Mouse (Mus musculus): ENCODE data around the gene Ispd. TPM values are rescaled to one million over a fixed set of nuclear protein-coding genes. Genes with fewer than 3 reads are reported as not detected.

Gene Ispd
- polyA plus RNA-seq, 1 experiment: 0.91 TPM

GRCm38 (mm10) chr12:36627204-36627603 lies 246.0 kb downstream of the Ispd start:
- Histone ChIP-seq H3K4me3 (ENCODE audit: low read depth, low read length) (no peak overlapping the region), H3K36me3 (ENCODE audit: control insufficient read depth, insufficient read depth, low read length) (no peaks in the 10 kb centered on the region), H3K27ac (ENCODE audit: insufficient read depth, low read depth, low read length) (no peak overlapping the region), H3K4me1 (ENCODE audit: control insufficient read depth, insufficient read depth, insufficient read length, low read length) (no peaks in the 10 kb centered on the region), H3K27me3 (ENCODE audit: control insufficient read depth, insufficient read depth, low read length) (no peaks in the 10 kb centered on the region)
- TF ChIP-seq CTCF (IDR thresholded peaks at IDR 0.05; ENCODE audit: extremely low read depth, insufficient read length, insufficient replicate concordance, low read depth, low read length) (no peak), POLR2A (IDR thresholded peaks at IDR 0.05; ENCODE audit: low read depth, low read length) (no peak)

GRCm38 (mm10) chr12:36632427-36632826 lies 251.2 kb downstream of the Ispd start:
- WGBS: 68% methylated on average over 1 of the region's 1 CpGs
- H3K4me3 ChIP-seq (ENCODE audit: low read depth, low read length): no peak overlapping the region

GRCm38 (mm10) chr12:36647514-36647913 lies 266.3 kb downstream of the Ispd start:
- Histone ChIP-seq H3K27me3 (ENCODE audit: control insufficient read depth, insufficient read depth, low read length) (no peaks in the 10 kb centered on the region), H3K36me3 (ENCODE audit: control insufficient read depth, insufficient read depth, low read length) (no peaks in the 10 kb centered on the region), H3K27ac (ENCODE audit: insufficient read depth, low read depth, low read length) (no peak overlapping the region), H3K4me1 (ENCODE audit: control insufficient read depth, insufficient read depth, insufficient read length, low read length) (no peaks in the 10 kb centered on the region), H3K4me3 (ENCODE audit: low read depth, low read length) (no peak overlapping the region)
- TF ChIP-seq POLR2A (IDR thresholded peaks at IDR 0.05; ENCODE audit: low read depth, low read length): no peak
- TF ChIP-seq CTCF (IDR thresholded peaks at IDR 0.05; ENCODE audit: extremely low read depth, insufficient read length, insufficient replicate concordance, low read depth, low read length): no peak
- 76% methylated on average over 4 of the region's 4 CpGs for WGBS

More at GRCm38 (mm10) chr12:36632427-36632826, 251.2 kb downstream of the Ispd start:
- Histone ChIP-seq H3K4me1 (ENCODE audit: control insufficient read depth, insufficient read depth, insufficient read length, low read length) (no peaks in the 10 kb centered on the region), H3K27ac (ENCODE audit: insufficient read depth, low read depth, low read length) (no peak overlapping the region), H3K27me3 (ENCODE audit: control insufficient read depth, insufficient read depth, low read length) (no peaks in the 10 kb centered on the region), H3K36me3 (ENCODE audit: control insufficient read depth, insufficient read depth, low read length) (no peaks in the 10 kb centered on the region)
- no peak for TF ChIP-seq POLR2A (IDR thresholded peaks at IDR 0.05; ENCODE audit: low read depth, low read length)
- no peak for TF ChIP-seq CTCF (IDR thresholded peaks at IDR 0.05; ENCODE audit: extremely low read depth, insufficient read length, insufficient replicate concordance, low read depth, low read length)

- Histone ChIP-seq H3K4me1 (ENCODE audit: control insufficient read depth, insufficient read depth, insufficient read length, low read length) (no peaks in the 10 kb centered on the region), H3K4me3 (ENCODE audit: low read depth, low read length) (no peak overlapping the region), H3K36me3 (ENCODE audit: control insufficient read depth, insufficient read depth, low read length) (no peaks in the 10 kb centered on the region), H3K27me3 (ENCODE audit: control insufficient read depth, insufficient read depth, low read length) (no peaks in the 10 kb centered on the region), H3K27ac (ENCODE audit: insufficient read depth, low read depth, low read length) (no peak overlapping the region)
- no peak for TF ChIP-seq POLR2A (IDR thresholded peaks at IDR 0.05; ENCODE audit: low read depth, low read length)
- no peak for TF ChIP-seq CTCF (IDR thresholded peaks at IDR 0.05; ENCODE audit: extremely low read depth, insufficient read length, insufficient replicate concordance, low read depth, low read length)
- WGBS: 42% methylated on average over 7 of the region's 7 CpGs
Measured at GRCm38 (mm10) chr12:36662496-36662895, 281.2 kb downstream of the Ispd start.

- 85% methylated on average over 3 of the region's 3 CpGs for WGBS
Measured at GRCm38 (mm10) chr12:36664783-36665182, 283.5 kb downstream of the Ispd start.

GRCm38 (mm10) chr12:36666771-36667170 lies 285.5 kb downstream of the Ispd start:
- TF ChIP-seq CTCF (IDR thresholded peaks at IDR 0.05; ENCODE audit: extremely low read depth, insufficient read length, insufficient replicate concordance, low read depth, low read length) (no peak), POLR2A (IDR thresholded peaks at IDR 0.05; ENCODE audit: low read depth, low read length) (no peak)
- no peak overlapping the region for H3K4me3 ChIP-seq (ENCODE audit: low read depth, low read length)
- 51% methylated on average over 6 of the region's 6 CpGs for WGBS
- H3K36me3 ChIP-seq (ENCODE audit: control insufficient read depth, insufficient read depth, low read length): no peaks in the 10 kb centered on the region
- no peak overlapping the region for H3K27ac ChIP-seq (ENCODE audit: insufficient read depth, low read depth, low read length)
- H3K27me3 ChIP-seq (ENCODE audit: control insufficient read depth, insufficient read depth, low read length): no peaks in the 10 kb centered on the region
- H3K4me1 ChIP-seq (ENCODE audit: control insufficient read depth, insufficient read depth, insufficient read length, low read length): no peaks in the 10 kb centered on the region

More at GRCm38 (mm10) chr12:36664783-36665182, 283.5 kb downstream of the Ispd start:
- H3K27ac ChIP-seq (ENCODE audit: insufficient read depth, low read depth, low read length): no peak overlapping the region
- no peak overlapping the region for H3K4me3 ChIP-seq (ENCODE audit: low read depth, low read length)
- TF ChIP-seq CTCF (IDR thresholded peaks at IDR 0.05; ENCODE audit: extremely low read depth, insufficient read length, insufficient replicate concordance, low read depth, low read length) (no peak), POLR2A (IDR thresholded peaks at IDR 0.05; ENCODE audit: low read depth, low read length) (no peak)
- no peaks in the 10 kb centered on the region for H3K36me3 ChIP-seq (ENCODE audit: control insufficient read depth, insufficient read depth, low read length)
- H3K4me1 ChIP-seq (ENCODE audit: control insufficient read depth, insufficient read depth, insufficient read length, low read length): no peaks in the 10 kb centered on the region
- no peaks in the 10 kb centered on the region for H3K27me3 ChIP-seq (ENCODE audit: control insufficient read depth, insufficient read depth, low read length)

- no peaks in the 10 kb centered on the region for H3K27me3 ChIP-seq (ENCODE audit: control insufficient read depth, insufficient read depth, low read length)
- no peaks in the 10 kb centered on the region for H3K4me1 ChIP-seq (ENCODE audit: control insufficient read depth, insufficient read depth, insufficient read length, low read length)
- no peak for TF ChIP-seq CTCF (IDR thresholded peaks at IDR 0.05; ENCODE audit: extremely low read depth, insufficient read length, insufficient replicate concordance, low read depth, low read length)
- no peak for TF ChIP-seq POLR2A (IDR thresholded peaks at IDR 0.05; ENCODE audit: low read depth, low read length)
- WGBS: 78% methylated on average over 5 of the region's 5 CpGs
- H3K4me3 ChIP-seq (ENCODE audit: low read depth, low read length): no peak overlapping the region
- H3K36me3 ChIP-seq (ENCODE audit: control insufficient read depth, insufficient read depth, low read length): no peaks in the 10 kb centered on the region
- H3K27ac ChIP-seq (ENCODE audit: insufficient read depth, low read depth, low read length): no peak overlapping the region
Measured at GRCm38 (mm10) chr12:36670164-36670908, 289.1 kb downstream of the Ispd start.
